Mouse (Mus musculus) right cerebral cortex, postnatal 4 days (tissue): ENCODE data around the gene Ap3d1.

Experiments
- DNase-seq: peaks from one replicate; pipeline ENCODE4 v3.0.0-alpha.2; 2022

Ap3d1 gene

GRCm38 (mm10) chr10:80665016-80665380 is 77.1 kb downstream of the Ap3d1 start:
- DNase-seq, result no peak

DNA sequence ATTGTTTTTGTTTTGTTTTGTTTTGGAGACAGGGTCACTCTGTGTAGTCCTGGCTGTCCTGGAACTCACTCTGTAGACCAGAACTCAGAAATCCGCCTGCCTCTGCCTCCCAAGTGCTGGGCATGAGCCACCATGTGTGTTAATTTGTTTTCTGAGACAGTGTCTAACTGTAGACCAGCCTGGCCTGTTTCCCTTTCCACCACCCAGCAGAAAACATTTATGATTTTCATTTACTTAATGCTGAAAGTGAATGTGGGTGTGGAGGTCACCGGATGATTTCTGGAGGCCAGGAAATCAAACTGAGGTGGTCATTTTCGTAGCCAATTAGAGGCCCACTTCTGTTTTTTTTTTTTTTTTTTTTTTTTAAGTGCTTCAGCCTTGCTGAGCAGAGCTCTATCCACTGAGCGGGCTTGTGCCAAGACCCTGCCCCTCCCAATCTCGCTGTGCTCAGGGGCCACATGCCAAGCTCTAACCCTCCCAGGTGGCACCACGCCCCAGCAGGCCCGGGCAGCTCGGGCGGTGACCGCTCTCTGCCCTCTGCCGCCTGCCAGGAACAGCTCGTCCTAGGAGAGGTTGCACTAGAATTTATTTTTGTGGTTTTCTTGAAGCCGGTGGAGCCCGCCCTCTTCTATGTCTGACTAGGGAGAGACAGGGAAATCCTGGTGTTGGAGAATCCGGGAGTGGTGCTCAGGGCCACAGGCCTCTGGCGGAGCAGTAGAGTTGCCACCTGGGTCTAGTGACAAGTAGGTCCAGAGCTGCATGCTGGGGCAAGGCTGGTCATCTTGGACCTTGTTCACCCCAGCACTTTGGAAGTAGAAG is 77.7 kb downstream of the Ap3d1 start:
- no peak for DNase-seq

- DNase-seq, result no peak
Measured at GRCm38 (mm10) chr10:80663485-80664196, 78.4 kb downstream of the Ap3d1 start.

DNA sequence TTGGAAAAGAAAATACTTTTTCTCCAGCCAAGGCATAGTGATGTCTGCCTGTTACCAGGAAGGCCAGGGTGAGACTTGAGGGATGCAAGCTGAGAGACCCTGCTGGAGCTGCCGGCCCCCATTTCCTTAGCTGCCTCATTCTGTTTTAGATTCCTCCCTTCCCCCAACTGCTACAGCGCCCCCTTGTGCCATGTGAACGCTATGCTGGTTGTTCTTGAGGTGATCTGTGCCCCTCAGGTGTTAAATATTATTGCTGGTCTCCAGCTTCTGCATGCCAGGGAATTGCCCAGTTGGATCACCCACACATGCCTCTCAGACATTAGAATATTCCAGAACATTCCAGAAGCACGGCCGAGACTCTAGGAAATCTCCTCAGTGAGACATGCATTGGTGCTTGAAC is 80.9 kb downstream of the Ap3d1 start:
- peak; percentile 64 for DNase-seq

GRCm38 (mm10) chr10:80659213-80659612 is 82.9 kb downstream of the Ap3d1 start:
- peak; percentile 89 for DNase-seq

DNA sequence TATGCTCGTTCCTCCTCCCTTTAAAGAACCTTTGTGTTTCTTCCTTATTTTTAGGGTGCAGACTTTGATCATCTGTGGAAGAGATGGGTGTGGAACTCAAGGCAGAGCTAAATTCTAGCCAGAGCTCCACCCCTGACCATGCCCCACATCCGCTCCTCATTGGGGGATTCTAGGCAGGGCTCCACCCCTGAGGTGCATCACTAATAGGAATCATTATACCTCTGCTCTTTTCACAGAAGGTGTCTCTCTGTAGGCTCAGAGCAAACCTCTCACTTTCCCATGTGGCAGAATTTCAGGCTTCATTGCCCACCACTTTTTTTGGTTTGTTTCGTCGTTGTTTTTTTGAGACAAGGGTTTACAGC is 83.2 kb downstream of the Ap3d1 start:
- DNase-seq, result no peak

GRCm38 (mm10) chr10:80658194-80658840 is 83.7 kb downstream of the Ap3d1 start:
- DNase-seq, result no peak
